Mouse (Mus musculus) lung, postnatal 0 days (tissue): ENCODE data around the gene Mrpl18.

Experiments used
- CTCF ChIP-seq: IDR thresholded peaks from 2 replicates; pipeline ENCODE4 v1.5.1; 2016; ENCODE audit warnings: antibody characterized with exemption, mild to moderate bottlenecking
- EP300 ChIP-seq: IDR thresholded peaks from 2 replicates; pipeline ENCODE4 v1.6.1; 2016; ENCODE audit warnings: antibody characterized with exemption, mild to moderate bottlenecking, control low read depth

DNA sequence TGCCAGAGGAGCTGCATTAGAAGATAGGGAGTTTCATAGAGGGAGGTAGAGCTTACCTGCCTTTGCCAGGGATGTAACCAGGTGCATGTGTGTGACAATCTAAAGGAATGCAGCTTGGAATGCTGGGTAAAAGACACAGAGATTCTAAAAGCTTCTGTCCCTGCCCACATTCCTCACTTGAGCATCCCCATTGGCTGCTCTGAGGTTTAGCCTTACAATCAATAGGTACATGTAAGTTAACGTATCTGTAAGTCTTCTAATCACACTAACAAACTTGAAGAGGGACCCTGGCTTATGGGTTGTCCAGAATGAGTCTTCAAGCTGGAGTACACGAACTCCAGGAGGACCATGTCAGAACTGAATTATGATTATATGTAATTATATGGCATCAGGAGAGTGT lies 48.1 kb downstream of the Mrpl18 start, which contains the start of gene Mas1:
- TF ChIP-seq EP300: no peak
- TF ChIP-seq CTCF: no peak
